16 mouse cellular contexts compared by ENCODE assay signal in the genomic region with DNA sequence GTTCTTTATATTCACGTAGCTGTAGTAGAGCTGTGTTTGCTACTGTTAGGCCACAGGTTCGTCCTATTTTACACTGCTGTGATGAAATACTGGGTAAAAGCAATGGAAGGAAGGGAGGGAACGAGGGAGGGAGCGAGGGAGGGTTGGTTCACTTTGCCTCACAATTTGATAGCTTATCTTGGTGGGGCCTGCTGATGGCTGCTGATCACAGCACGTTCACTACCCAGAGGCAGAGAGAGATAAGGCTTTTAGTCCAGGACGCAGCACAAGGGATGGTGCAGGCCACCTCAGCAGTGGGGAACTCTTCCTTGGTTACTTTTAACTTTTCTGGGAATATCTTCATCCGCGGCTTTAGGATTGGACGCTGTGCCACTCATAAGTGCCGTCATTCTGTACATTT.
"Had no signal": no experiment of that assay in that cellular context is flagged by ENCODE, and none has a peak within 500 bp of the region (broad histone marks: within the 10 kb centered on the region; RNA-seq: fewer than 3 reads in every experiment).

No protein-coding gene starts in this region.

- H3K4me2 ChIP-seq: limb, embryonic 15.5 days; lung, embryonic 14.5 days; midbrain, embryonic 12.5 days; neural tube, embryonic 13.5 days had no signal

- H3K4me1 ChIP-seq: limb, embryonic 15.5 days; megakaryocyte, embryonic 14.5 days had no signal

- H3K27me3 ChIP-seq: limb, embryonic 15.5 days; megakaryocyte, embryonic 14.5 days; midbrain, embryonic 12.5 days; neural tube, embryonic 13.5 days had no signal

- DNase-seq: kidney, adult 2 months; kidney, postnatal 25 days; layer of hippocampus, postnatal 36 days; lung, embryonic 14.5 days; lung, postnatal 10 days; lung, postnatal 4 days; retina, postnatal 1 day; right cerebral cortex, postnatal 4 days; spleen, adult 18-20 months; thymus, adult 2 months; thymus, postnatal 25 days had no signal

- H3K9me3 ChIP-seq: limb, embryonic 15.5 days; megakaryocyte, embryonic 14.5 days; midbrain, embryonic 12.5 days; neural tube, embryonic 13.5 days had no signal

- ATAC-seq: midbrain, embryonic 16.5 days had no signal

- H3K4me3 ChIP-seq: limb, embryonic 15.5 days; megakaryocyte, embryonic 14.5 days; midbrain, embryonic 12.5 days; neural tube, embryonic 13.5 days had no signal

- H3K27ac ChIP-seq: limb, embryonic 15.5 days; midbrain, embryonic 12.5 days; neural tube, embryonic 13.5 days had no signal

- H3K9ac ChIP-seq: limb, embryonic 15.5 days; lung, embryonic 14.5 days; midbrain, embryonic 12.5 days; neural tube, embryonic 13.5 days had no signal
